Mouse (Mus musculus) duodenum, adult 2 months (tissue): ENCODE results near the gene Ufsp1. TPM values are rescaled to one million over a fixed set of nuclear protein-coding genes. Genes with fewer than 3 reads are reported as not detected.

Experiments
- polyA plus RNA-seq: library from polyadenylated mRNA; depleted of rRNA; stranded (reverse); fragments of >200 nt; gene quantifications from 2 replicates; pipeline ENCODE4 v1.2.3, GENCODE M21; 2012; ENCODE audit warnings: low replicate concordance; rRNA removed

Gene Ufsp1
- polyA plus RNA-seq = 12.4 and 23.2 TPM in 2 replicates

GRCm38 (mm10) chr5:137293839-137294743 is at the start of gene Ufsp1:
TSS of gene Ufsp1 (plus strand) at chr5:137294629.

GRCm38 (mm10) chr5:137287032-137287952 is 7.1 kb upstream of the Ufsp1 start, which contains the start of gene Ache:
TSS of gene Ache (plus strand) at chr5:137287519.

GRCm38 (mm10) chr5:137307071-137307912 is 12.9 kb downstream of the Ufsp1 start, which contains the start of gene Srrt:
TSS of gene Srrt (minus strand) at chr5:137307674.

GRCm38 (mm10) chr5:137314193-137315083 is 20.0 kb downstream of the Ufsp1 start, which contains the start of gene Trip6:
TSS of gene Trip6 (minus strand) at chr5:137314404.

GRCm38 (mm10) chr5:137333512-137334174 is 39.2 kb downstream of the Ufsp1 start, which contains the start of gene Slc12a9:
TSS of gene Slc12a9 (minus strand) at chr5:137333597.

Other genes with a start within 250 kb of the Ufsp1 start
- gene Ap1s1, start 248.5 kb upstream of the Ufsp1 start, polyA plus RNA-seq = 65.3 and 89.3 TPM in 2 replicates
- gene Serpine1, start 222.4 kb upstream of the Ufsp1 start, polyA plus RNA-seq = 0.34 and 0.76 TPM in 2 replicates
- gene Trim56, start 178.4 kb upstream of the Ufsp1 start, polyA plus RNA-seq = 7.5 and 10.2 TPM in 2 replicates
- 89.1 and 301 TPM in 2 replicates for gene Muc3, start 145.3 kb upstream of the Ufsp1 start, polyA plus RNA-seq
- gene Muc3a, start 82.2 kb upstream of the Ufsp1 start, polyA plus RNA-seq = 54.3 and 56.9 TPM in 2 replicates
- 6.9 and 12.6 TPM in 2 replicates for gene Ache, start 7.1 kb upstream of the Ufsp1 start, polyA plus RNA-seq
- 102 and 115 TPM in 2 replicates for gene Srrt, start 13.0 kb downstream of the Ufsp1 start, polyA plus RNA-seq
- 10.1 and 23.7 TPM in 2 replicates for gene Trip6, start 19.8 kb downstream of the Ufsp1 start, polyA plus RNA-seq
- gene Slc12a9, start 39.0 kb downstream of the Ufsp1 start, polyA plus RNA-seq = 20.7 and 23.6 TPM in 2 replicates
- 22.6 and 28.6 TPM in 2 replicates for gene Ephb4, start 55.5 kb downstream of the Ufsp1 start, polyA plus RNA-seq
- 0.88 and 2.8 TPM in 2 replicates for gene Zan, start 182.4 kb downstream of the Ufsp1 start, polyA plus RNA-seq
- gene Pop7, start 207.9 kb downstream of the Ufsp1 start, polyA plus RNA-seq = 37.9 and 47.1 TPM in 2 replicates
- gene Gigyf1, start 223.9 kb downstream of the Ufsp1 start, polyA plus RNA-seq = 11.8 and 16.6 TPM in 2 replicates
- not detected in 2 replicates for gene Epo, start 238.6 kb downstream of the Ufsp1 start, polyA plus RNA-seq
- 831 and 1,332 TPM in 2 replicates for gene Gnb2, start 238.9 kb downstream of the Ufsp1 start, polyA plus RNA-seq